Mouse (Mus musculus) liver, adult (tissue): ENCODE measurements around the gene Rims3.

Source experiments
- GATA4 ChIP-seq: IDR thresholded peaks from 2 replicates; pipeline ENCODE4 v1.6.1; 2014; ENCODE audit warnings: mild to moderate bottlenecking, low read length; ENCODE audit not compliant: insufficient replicate concordance

Gene Rims3

GRCm38 (mm10) chr4:120854588-120855319 lies at the start of gene Rims3:
Gene Rims3 (plus strand): TSS chr4:120854816.
- no peak for TF ChIP-seq GATA4

GRCm38 (mm10) chr4:120805816-120806215 lies 48.8 kb upstream of the Rims3 start:
- no peak for TF ChIP-seq GATA4

GRCm38 (mm10) chr4:120813762-120814161 lies 40.9 kb upstream of the Rims3 start:
- no peak for TF ChIP-seq GATA4

DNA sequence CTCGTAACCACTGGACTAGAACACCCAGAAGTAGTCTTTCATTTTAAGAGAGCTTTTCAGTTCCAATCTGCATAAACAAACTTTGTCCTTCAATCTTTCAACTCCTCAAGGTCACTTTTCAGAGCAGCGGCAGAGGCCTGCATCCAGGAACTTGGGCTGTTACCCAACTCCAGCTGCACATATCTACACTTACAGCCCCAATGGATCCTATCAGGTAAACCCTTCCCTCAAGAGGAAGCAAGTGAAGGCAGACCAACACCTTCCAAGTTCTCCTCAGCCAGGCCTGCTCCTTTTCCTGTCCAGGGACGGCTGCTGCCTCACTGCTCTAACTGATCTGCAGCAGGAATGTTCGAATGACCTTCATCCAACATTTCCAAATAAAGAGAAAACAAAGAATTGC lies 40.4 kb upstream of the Rims3 start:
- no peak for TF ChIP-seq GATA4

- TF ChIP-seq GATA4, result no peak
Measured at GRCm38 (mm10) chr4:120815163-120815562, 39.5 kb upstream of the Rims3 start.

DNA sequence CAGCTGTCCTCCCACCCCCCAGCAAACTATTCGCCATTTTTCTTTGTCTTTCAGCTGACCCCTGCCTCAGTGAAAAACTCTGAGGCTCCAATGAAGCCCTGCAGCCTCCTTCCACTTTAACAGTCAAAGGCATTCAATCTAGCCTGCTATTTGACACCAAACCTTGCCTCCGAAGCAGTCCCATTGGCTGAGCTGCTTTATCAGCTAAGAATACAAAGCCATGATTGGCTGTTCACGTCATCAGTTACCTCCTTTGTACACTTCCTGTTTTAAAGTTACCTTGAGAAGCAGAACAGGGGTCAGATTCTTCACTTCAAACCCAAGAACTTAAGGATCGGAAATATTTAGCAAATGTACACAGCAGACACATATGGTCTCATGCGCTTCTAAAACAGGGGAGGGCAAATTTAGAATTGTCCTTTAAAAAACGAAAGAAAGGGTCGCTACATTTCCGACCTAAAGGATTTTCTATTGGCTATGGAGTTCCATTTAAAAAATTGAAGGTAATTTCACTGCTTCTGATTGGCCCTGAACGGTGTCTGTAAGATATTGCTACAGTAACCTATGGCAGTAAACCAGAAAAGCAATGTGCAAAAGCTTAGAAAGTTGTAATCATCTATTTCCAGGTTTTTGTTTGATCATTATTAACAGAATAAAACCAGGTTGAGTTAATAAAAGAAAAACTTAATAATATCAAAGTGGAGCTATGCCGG lies 38.8 kb upstream of the Rims3 start:
- TF ChIP-seq GATA4, result peak; percentile 73; the same call in 1 of the 2 replicates

DNA sequence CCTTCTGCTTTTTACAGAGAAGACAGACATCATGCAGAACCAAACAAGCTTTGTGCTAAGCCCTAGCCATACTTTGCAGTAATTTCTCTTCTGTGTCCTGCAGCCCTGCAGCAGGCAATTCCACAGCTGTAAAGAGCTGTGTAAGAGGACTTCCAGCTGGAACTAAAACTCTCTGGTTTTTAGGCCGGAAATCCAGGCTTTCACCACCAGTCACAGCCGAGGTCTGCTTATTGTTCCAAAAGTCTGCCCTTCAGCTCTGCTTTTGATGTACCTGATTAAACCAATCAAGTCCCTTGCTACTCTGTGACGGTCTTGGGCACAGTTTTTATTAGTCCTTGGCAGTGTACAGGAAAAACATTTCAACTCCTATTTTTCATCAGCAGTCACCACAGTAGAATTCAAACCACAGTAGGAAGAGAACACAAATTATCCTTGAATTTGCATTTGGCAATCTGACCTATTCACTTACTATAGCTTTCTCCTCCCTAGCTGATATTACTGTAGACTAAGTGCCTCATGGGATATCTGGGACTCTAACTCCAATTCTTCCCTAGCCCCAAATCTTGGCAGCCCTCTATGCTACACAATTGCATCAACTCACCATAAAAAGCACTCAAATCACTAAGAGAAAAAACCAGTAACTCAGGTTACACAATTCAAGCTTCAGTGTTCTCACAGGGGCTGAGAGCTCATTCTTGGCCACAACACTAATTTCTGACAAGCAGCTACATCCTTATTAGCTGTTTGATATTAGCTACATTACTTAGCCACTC lies 37.4 kb upstream of the Rims3 start:
- no peak for TF ChIP-seq GATA4

DNA sequence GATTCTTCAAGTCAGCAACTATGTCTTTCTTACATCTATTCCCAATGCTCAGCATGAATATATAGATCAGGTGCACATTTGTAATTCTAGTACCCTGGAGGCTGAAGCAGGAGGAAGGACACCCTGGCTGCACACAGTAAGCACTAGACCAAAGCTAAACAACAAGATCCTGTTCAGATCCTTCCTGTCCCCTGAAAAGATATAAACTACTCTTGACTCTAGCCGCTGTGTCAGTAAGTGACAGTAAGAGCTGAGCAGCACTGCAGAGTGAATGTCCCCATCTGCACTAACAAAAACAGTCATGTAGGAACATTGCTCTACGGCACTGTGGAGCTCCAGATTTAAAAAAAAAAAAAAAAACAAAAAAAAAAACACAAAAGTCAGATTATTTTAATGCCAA lies 36.7 kb upstream of the Rims3 start:
- TF ChIP-seq GATA4, result no peak

- TF ChIP-seq GATA4, result no peak
Measured at GRCm38 (mm10) chr4:120819296-120819695, 35.3 kb upstream of the Rims3 start.

DNA sequence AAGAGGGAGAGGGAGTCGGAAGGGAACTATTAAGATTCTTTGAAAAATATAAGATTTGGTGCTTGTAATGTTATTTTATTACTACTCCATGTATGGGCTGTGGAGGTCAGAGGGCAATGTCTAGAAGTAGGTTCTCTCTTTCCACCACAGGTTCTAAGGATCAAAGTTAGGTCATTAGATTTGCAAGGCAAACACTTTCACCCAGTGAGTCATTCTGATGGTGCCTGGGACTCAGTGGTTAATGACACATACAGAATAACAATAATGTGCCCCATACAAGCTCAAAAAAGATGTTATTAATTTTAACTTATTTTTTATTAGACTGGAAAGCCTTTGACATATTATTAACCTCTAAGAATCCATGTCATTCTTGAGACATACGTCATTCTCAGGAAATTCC lies 34.7 kb upstream of the Rims3 start:
- TF ChIP-seq GATA4, result no peak

- no peak for TF ChIP-seq GATA4
Measured at GRCm38 (mm10) chr4:120822191-120822911, 32.3 kb upstream of the Rims3 start.

DNA sequence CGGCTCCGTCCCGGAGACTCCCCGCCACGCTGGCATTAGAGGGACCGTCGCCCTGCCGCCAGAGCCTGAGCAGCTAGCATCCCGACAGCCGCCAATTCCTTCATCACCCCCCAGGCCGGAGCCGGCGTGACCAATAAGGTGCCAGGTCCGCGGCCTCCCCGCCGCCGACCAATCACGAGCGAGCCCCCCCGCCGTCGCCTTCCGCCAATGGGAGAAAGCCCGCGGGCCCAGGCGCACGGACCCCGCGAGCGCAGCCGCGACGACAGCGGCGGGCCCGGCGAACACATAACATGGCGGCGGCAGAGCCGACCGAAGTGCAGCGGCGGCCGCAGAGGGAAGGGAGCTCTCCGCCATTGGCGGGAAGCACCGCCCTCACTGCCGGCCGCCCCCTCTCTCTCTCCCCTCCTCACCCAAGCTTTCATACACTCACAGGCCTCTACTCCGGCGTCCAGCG lies 29.5 kb upstream of the Rims3 start:
- TF ChIP-seq GATA4, result no peak

- no peak; the same call in 1 of the 2 replicates for TF ChIP-seq GATA4
Measured at GRCm38 (mm10) chr4:120825577-120826326, 28.9 kb upstream of the Rims3 start.

GRCm38 (mm10) chr4:120826418-120826817 lies 28.2 kb upstream of the Rims3 start:
- no peak for TF ChIP-seq GATA4

GRCm38 (mm10) chr4:120830767-120831166 lies 23.8 kb upstream of the Rims3 start:
- no peak for TF ChIP-seq GATA4

GRCm38 (mm10) chr4:120831472-120831871 lies 23.1 kb upstream of the Rims3 start, which contains the start of gene Nfyc:
Gene Nfyc (minus strand): TSS chr4:120831572.
- no peak for TF ChIP-seq GATA4
